Mouse (Mus musculus) cortical plate, adult 2 months (tissue): ENCODE results near the gene Wdr45b.
"Not testable (repeated sequence)": the region's sequence is repeated elsewhere in the genome, so short reads cannot be mapped to it uniquely, and the experiment has no call there.

Source experiments
- CTCF ChIP-seq: fragments of 200-500 bp; IDR thresholded peaks from 2 replicates; pipeline ENCODE4 v1.5.1; 2011; ENCODE audit warnings: mild to moderate bottlenecking, control low read depth, low read length; ENCODE audit not compliant: insufficient read depth; ENCODE audit errors: extremely low read depth
- POLR2A ChIP-seq: fragments of 200-500 bp; IDR thresholded peaks from 2 replicates; pipeline ENCODE4 v1.6.1; 2011; ENCODE audit warnings: mild to moderate bottlenecking, low read length, control low read depth; ENCODE audit not compliant: insufficient read depth; ENCODE audit errors: extremely low read depth

GRCm38 (mm10) chr11:121307712-121308111, 46.5 kb downstream of the Wdr45b start:
- TF ChIP-seq CTCF, POLR2A: not testable (repeated sequence)
